Mouse (Mus musculus) ES-CJ7 (cell line): ENCODE measurements at regions not wholly inside any gene's neighbourhood (a gene's known extent, or its start where the extent isn't known, plus 50 kb on each side); places are given as distances from the start of the nearest gene placed in this dataset.

ENCODE experiments used
- DNase-seq: peaks from one replicate; pipeline ENCODE4 v3.0.0; 2011; ENCODE audit warnings: low read depth, low spot score

GRCm38 (mm10) chr3:4971496-4971895 is 779.1 kb upstream of the Gm8797 start:
- DNase-seq = no peak

GRCm38 (mm10) chr3:4973278-4973677 is 777.3 kb upstream of the Gm8797 start:
- DNase-seq = no peak

- DNase-seq = no peak
Observed at GRCm38 (mm10) chr3:4973764-4974163, 776.8 kb upstream of the Gm8797 start.

- DNase-seq = no peak
Observed at GRCm38 (mm10) chr3:4974659-4975058, 775.9 kb upstream of the Gm8797 start.

- no peak for DNase-seq
Observed at GRCm38 (mm10) chr3:4976344-4976743, 774.3 kb upstream of the Gm8797 start.

- DNase-seq = no peak
Observed at GRCm38 (mm10) chr3:5017742-5018141, 732.9 kb upstream of the Gm8797 start.
